Mouse (Mus musculus) hindbrain, embryonic 11.5 days (tissue): Measurements from ENCODE around the gene Hipk4. TPM values are rescaled to one million over a fixed set of nuclear protein-coding genes. Genes with fewer than 3 reads are reported as not detected.

Experiments used
- ATAC-seq: fragments of 200-750 bp; cut with Nextera tagmentation; 2 replicates; pipeline ENCODE4 v1.8.0; 2017; ENCODE audit warnings: mild to moderate bottlenecking, moderate TSS enrichment, moderate library complexity; ENCODE audit not compliant: low FRiP score
- DNase-seq: peaks from one replicate; pipeline ENCODE4 v3.0.0-alpha.2; 2015; ENCODE audit warnings: low spot score
- H3K27ac ChIP-seq: fragments of 300-500 bp; sonication (generic); 2 replicates; pipeline ENCODE4 v1.5.1; 2014; ENCODE audit warnings: mild to moderate bottlenecking, low read depth, low read length
- H3K27me3 ChIP-seq: fragments of 300-500 bp; sonication (generic); 2 replicates; pipeline ENCODE4 v1.6.1; 2014; ENCODE audit warnings: mild to moderate bottlenecking, low read length, moderate library complexity, mixed read lengths; ENCODE audit not compliant: control insufficient read depth, insufficient read depth
- H3K36me3 ChIP-seq: fragments of 300-500 bp; sonication (generic); 2 replicates; pipeline ENCODE4 v1.6.1; 2014; ENCODE audit warnings: mild to moderate bottlenecking, low read length, moderate library complexity, mixed read lengths; ENCODE audit not compliant: control insufficient read depth, insufficient read depth
- H3K4me1 ChIP-seq: fragments of 300-500 bp; sonication (generic); replicated peaks from 2 replicates; pipeline ENCODE4 v1.6.1; 2014; ENCODE audit warnings: low read length, mixed read lengths; ENCODE audit not compliant: control insufficient read depth, insufficient read depth
- H3K4me2 ChIP-seq: fragments of 300-500 bp; sonication (generic); replicated peaks from 2 replicates; pipeline ENCODE4 v1.6.1; 2014; ENCODE audit warnings: mild to moderate bottlenecking, low read depth, low read length
- H3K4me3 ChIP-seq: fragments of 300-500 bp; sonication (generic); 2 replicates; pipeline ENCODE4 v1.5.1; 2014; ENCODE audit warnings: low read depth, low read length
- H3K9ac ChIP-seq: fragments of 300-500 bp; sonication (generic); 2 replicates; pipeline ENCODE4 v1.6.1; 2014; ENCODE audit warnings: low read depth, low read length
- H3K9me3 ChIP-seq: fragments of 300-500 bp; sonication (generic); 2 replicates; pipeline ENCODE4 v1.6.1; 2016; ENCODE audit warnings: low read length; ENCODE audit not compliant: control insufficient read depth
- WGBS: fragments of 180-500 bp; shearing (Covaris S2); extraction: QIAGEN DNeasy Blood & Tissue Kit; methylation state at CpG from one replicate; pipeline ENCODE4 v1.1.7; 2014; 5-methylcytosine and 5-hydroxymethylcytosine counted together
- polyA plus RNA-seq: library from polyadenylated mRNA; unstranded; fragments of >200 nt; fragmentation: Nextera tagmentation; extraction: Ambion mirVana; gene quantifications from 2 replicates; pipeline ENCODE4 v1.2.1, GENCODE M21; 2014

Gene Hipk4
- polyA plus RNA-seq, 1 experiment from 2014 or later: 0.96 TPM

GRCm38 (mm10) chr7:27480927-27481626, 42.0 kb upstream of the Hipk4 start:
- peak overlapping the region; percentile 22 for H3K4me3 ChIP-seq
- H3K36me3 ChIP-seq: no peaks in the 10 kb centered on the region
- DNase-seq (no peak), ATAC-seq (no peak; the same call in 1 of the 2 replicates)
- no peak overlapping the region; the same call in 1 of the 2 replicates for H3K27ac ChIP-seq
- peak overlapping the region; percentile 40; the same call in 1 of the 2 replicates for H3K9ac ChIP-seq
- no peaks in the 10 kb centered on the region for H3K4me1 ChIP-seq
- 14% methylated on average over 10 of the region's 11 CpGs for WGBS
- H3K4me2 ChIP-seq: peak overlapping the region; percentile 41
- no peaks in the 10 kb centered on the region for H3K27me3 ChIP-seq
- no peaks in the 10 kb centered on the region for H3K9me3 ChIP-seq

GRCm38 (mm10) chr7:27481627-27481969, 41.5 kb upstream of the Hipk4 start:
- DNase-seq: peak; percentile 70
- H3K9ac ChIP-seq: peak overlapping the region; percentile 40; the same call in 1 of the 2 replicates
- peak; percentile 76 for ATAC-seq
- H3K27ac ChIP-seq: no peak overlapping the region
- H3K27me3 ChIP-seq: no peaks in the 10 kb centered on the region
- no peaks in the 10 kb centered on the region for H3K9me3 ChIP-seq
- WGBS: 0% methylated on average over 3 of the region's 12 CpGs
- no peaks in the 10 kb centered on the region for H3K36me3 ChIP-seq
- no peaks in the 10 kb centered on the region for H3K4me1 ChIP-seq
- peak overlapping the region; percentile 41 for H3K4me2 ChIP-seq
- peak overlapping the region; percentile 22 for H3K4me3 ChIP-seq

- no peak overlapping the region for H3K9ac ChIP-seq
- 74% methylated on average over 4 of the region's 4 CpGs for WGBS
- no peak overlapping the region for H3K4me2 ChIP-seq
Measured at GRCm38 (mm10) chr7:27483860-27484259, 39.2 kb upstream of the Hipk4 start.

GRCm38 (mm10) chr7:27486102-27486769, 36.8 kb upstream of the Hipk4 start:
- no peaks in the 10 kb centered on the region for H3K36me3 ChIP-seq
- H3K4me3 ChIP-seq: peak overlapping the region; percentile 76
- H3K4me2 ChIP-seq: peak overlapping the region; percentile 37
- H3K27me3 ChIP-seq: no peaks in the 10 kb centered on the region
- H3K27ac ChIP-seq: no peak overlapping the region
- 7% methylated on average over 13 of the region's 13 CpGs for WGBS
- DNase-seq: no peak
- H3K9me3 ChIP-seq: no peaks in the 10 kb centered on the region
- H3K4me1 ChIP-seq: no peaks in the 10 kb centered on the region
- peak; percentile 17 for ATAC-seq
- H3K9ac ChIP-seq: no peak overlapping the region; the same call in 1 of the 2 replicates

More at GRCm38 (mm10) chr7:27483860-27484259, 39.2 kb upstream of the Hipk4 start:
- ATAC-seq: no peak
- no peak for DNase-seq
- H3K4me1 ChIP-seq: no peaks in the 10 kb centered on the region
- no peaks in the 10 kb centered on the region for H3K9me3 ChIP-seq
- no peaks in the 10 kb centered on the region for H3K36me3 ChIP-seq
- H3K4me3 ChIP-seq: no peak overlapping the region
- H3K27me3 ChIP-seq: no peaks in the 10 kb centered on the region
- H3K27ac ChIP-seq: no peak overlapping the region

- WGBS: under 1% methylated on average over 68 of the region's 80 CpGs
- peak; percentile 97 for ATAC-seq
Measured at GRCm38 (mm10) chr7:27486770-27487697, 36.0 kb upstream of the Hipk4 start, which contains the start of gene Sertad1. Gene Sertad1 (plus strand): TSS chr7:27486910.

GRCm38 (mm10) chr7:27487740-27488268, 35.3 kb upstream of the Hipk4 start:
- DNase-seq: no peak
- Histone ChIP-seq H3K9me3 (no peaks in the 10 kb centered on the region), H3K36me3 (no peaks in the 10 kb centered on the region)

More at GRCm38 (mm10) chr7:27486770-27487697, 36.0 kb upstream of the Hipk4 start, which contains the start of gene Sertad1:
- no peaks in the 10 kb centered on the region for H3K9me3 ChIP-seq
- H3K27ac ChIP-seq: peak within 1 kb of the TSS; percentile 83
- H3K36me3 ChIP-seq: no peaks in the 10 kb centered on the region
- H3K4me2 ChIP-seq: peak within 1 kb of the TSS; percentile 48
- DNase-seq: peak; percentile 99
- H3K4me3 ChIP-seq: peak within 1 kb of the TSS; percentile 76
- H3K4me1 ChIP-seq: no peaks in the 10 kb centered on the region
- H3K27me3 ChIP-seq: no peaks in the 10 kb centered on the region
- peak within 1 kb of the TSS; percentile 70 for H3K9ac ChIP-seq

GRCm38 (mm10) chr7:27489270-27489869, 33.7 kb upstream of the Hipk4 start:
- Histone ChIP-seq H3K9ac (no peak overlapping the region), H3K9me3 (no peaks in the 10 kb centered on the region), H3K27me3 (no peaks in the 10 kb centered on the region), H3K4me2 (no peak overlapping the region), H3K36me3 (no peaks in the 10 kb centered on the region), H3K27ac (no peak overlapping the region), H3K4me1 (no peaks in the 10 kb centered on the region), H3K4me3 (no peak overlapping the region)
- no peak for ATAC-seq
- WGBS: 91% methylated on average over 25 of the region's 25 CpGs
- DNase-seq: no peak

More at GRCm38 (mm10) chr7:27487740-27488268, 35.3 kb upstream of the Hipk4 start:
- no peak for ATAC-seq
- Histone ChIP-seq H3K4me2 (peak overlapping the region; percentile 48), H3K9ac (peak overlapping the region; percentile 70), H3K4me1 (no peaks in the 10 kb centered on the region), H3K27ac (peak overlapping the region; percentile 83), H3K27me3 (no peaks in the 10 kb centered on the region), H3K4me3 (peak overlapping the region; percentile 76)
- WGBS: 2% methylated on average over 13 of the region's 13 CpGs

GRCm38 (mm10) chr7:27490227-27490542, 32.9 kb upstream of the Hipk4 start:
- ATAC-seq: no peak
- no peak for DNase-seq
- Histone ChIP-seq H3K27ac (no peak overlapping the region), H3K9ac (peak overlapping the region; percentile 19), H3K4me3 (peak overlapping the region; percentile 29), H3K9me3 (no peaks in the 10 kb centered on the region), H3K36me3 (no peaks in the 10 kb centered on the region), H3K4me2 (peak overlapping the region; percentile 50), H3K4me1 (no peaks in the 10 kb centered on the region), H3K27me3 (no peaks in the 10 kb centered on the region)
- WGBS: 41% methylated on average over 4 of the region's 4 CpGs
